9 mouse cellular contexts compared by ENCODE assay signal in genomic region chr5:120694695-120695074, GRCm38 (mm10). TPM values are rescaled to one million over a fixed set of nuclear protein-coding genes. Genes with fewer than 3 reads are reported as not detected.
A peak's percentile ranks its signal among the peaks of the same experiment; 100 is the strongest.
DNase-seq lines count a peak whose midpoint lies in the region; ATAC-seq and TF ChIP-seq lines count a peak whose summit lies in the region.
"Had no signal": no experiment of that assay in that cellular context is flagged by ENCODE, and none has a peak within 500 bp of the region (broad histone marks: within the 10 kb centered on the region; RNA-seq: fewer than 3 reads in every experiment).

No protein-coding gene starts in this region.

- intact Hi-C loops in heart, postnatal 10 days (cut with DNase I), result no loop called here
- intact Hi-C loops in gastrocnemius, postnatal 14 days (cut with DNase I; ENCODE audit: low total_unique reads), result no loop called here

- no peak for TF ChIP-seq POLR2A in kidney, adult 2 months (IDR thresholded peaks at IDR 0.05; ENCODE audit: low read depth, low read length)

- no peaks in the 10 kb centered on the region for H3K36me3 ChIP-seq in heart, embryonic 14.5 days (ENCODE audit: control insufficient read depth, insufficient read depth, low read length)
- peaks cover 14% of the 10 kb centered on the region for H3K36me3 ChIP-seq in forebrain, embryonic 13.5 days (ENCODE audit: poor library complexity, severe bottlenecking)
- H3K36me3 ChIP-seq in neural tube, embryonic 14.5 days (ENCODE audit: control insufficient read depth, insufficient read depth, low read length), result peaks cover 28% of the 10 kb centered on the region
- no peaks in the 10 kb centered on the region for H3K36me3 ChIP-seq in kidney, adult 2 months (ENCODE audit: control insufficient read depth, insufficient read depth, low read length)

- peak overlapping the region in 1 of 2 experiments; percentile 24; a peak in 2 of 4 replicates for H3K4me3 ChIP-seq in heart, embryonic 14.5 days (ENCODE audit: control insufficient read depth in 1 of 2, insufficient read depth in 1 of 2, low read depth in 1 of 2, low read length in 2 of 2)
- peak overlapping the region; percentile 17 for H3K4me3 ChIP-seq in forebrain, embryonic 13.5 days
- H3K4me3 ChIP-seq in neural tube, embryonic 14.5 days (ENCODE audit: low read depth, low read length), result no peak overlapping the region
- H3K4me3 ChIP-seq in kidney, adult 2 months (ENCODE audit: insufficient read depth, low read depth, low read length), result no peak overlapping the region
- H3K4me3 ChIP-seq: erythroblast, embryonic 14.5 days had no signal

- H3K9ac ChIP-seq in heart, embryonic 14.5 days (ENCODE audit: low read length), result no peak overlapping the region
- H3K9ac ChIP-seq in forebrain, embryonic 13.5 days, result no peak overlapping the region
- no peak overlapping the region for H3K9ac ChIP-seq in neural tube, embryonic 14.5 days (replicated peaks; ENCODE audit: low read depth, low read length)

- no peak overlapping the region for H3K27ac ChIP-seq in heart, embryonic 14.5 days (replicated peaks in 1 of 2; ENCODE audit: control insufficient read depth in 1 of 2, insufficient read depth in 1 of 2, low read depth in 2 of 2, low read length in 2 of 2)
- no peak overlapping the region for H3K27ac ChIP-seq in forebrain, embryonic 13.5 days
- H3K27ac ChIP-seq in neural tube, embryonic 14.5 days (ENCODE audit: low read depth, low read length), result no peak overlapping the region
- H3K27ac ChIP-seq in kidney, adult 2 months (ENCODE audit: insufficient read depth, low read depth, low read length), result no peak overlapping the region

- H3K27me3 ChIP-seq in heart, embryonic 14.5 days (ENCODE audit: control insufficient read depth, insufficient read depth, low read length), result peaks cover 91% of the 10 kb centered on the region
- peaks cover 59% of the 10 kb centered on the region for H3K27me3 ChIP-seq in forebrain, embryonic 13.5 days
- peaks cover 16% of the 10 kb centered on the region for H3K27me3 ChIP-seq in neural tube, embryonic 14.5 days (ENCODE audit: control insufficient read depth, insufficient read depth, low read length)
- H3K27me3 ChIP-seq in kidney, adult 2 months (replicated peaks; ENCODE audit: control insufficient read depth, insufficient read depth, low read length), result no peaks in the 10 kb centered on the region

- no peaks in the 10 kb centered on the region for H3K9me3 ChIP-seq in heart, embryonic 14.5 days (ENCODE audit: control insufficient read depth, low read length)
- no peaks in the 10 kb centered on the region for H3K9me3 ChIP-seq in forebrain, embryonic 13.5 days (replicated peaks)
- H3K9me3 ChIP-seq in neural tube, embryonic 14.5 days (ENCODE audit: control insufficient read depth, low read length), result no peaks in the 10 kb centered on the region

- no peak for ATAC-seq in heart, embryonic 14.5 days (ENCODE audit: insufficient number of reproducible peaks, insufficient read depth, low FRiP score, low read depth)
- no peak for ATAC-seq in forebrain, embryonic 13.5 days
- no peak for ATAC-seq in neural tube, embryonic 14.5 days (ENCODE audit: low read depth)

- DNase-seq in heart, postnatal 10 days, result no peak
- DNase-seq in right cerebral cortex, adult 18-20 months, result peak; percentile 43
- no peak for DNase-seq in right cerebral cortex, postnatal 4 days
- no peak for DNase-seq in gastrocnemius, postnatal 14 days
- DNase-seq in kidney, adult 2 months, result no peak

- WGBS in heart, embryonic 14.5 days, result 3% methylated on average over 41 of the region's 41 CpGs
- 4% methylated on average over 32 of the region's 41 CpGs for WGBS in forebrain, embryonic 13.5 days
- 6% methylated on average over 38 of the region's 41 CpGs for WGBS in neural tube, embryonic 14.5 days
- 29% methylated on average over 41 of the region's 41 CpGs for WGBS in kidney, adult 2 months

- H3K4me1 ChIP-seq in heart, embryonic 14.5 days (ENCODE audit: control insufficient read depth in 2 of 2, insufficient read depth in 2 of 2, low read length in 2 of 2), result no peaks in the 10 kb centered on the region
- H3K4me1 ChIP-seq in forebrain, embryonic 13.5 days, result peaks cover 18% of the 10 kb centered on the region
- peaks cover 16% of the 10 kb centered on the region; the same call in 1 of the 2 replicates for H3K4me1 ChIP-seq in neural tube, embryonic 14.5 days (ENCODE audit: control insufficient read depth, insufficient read depth, low read length)
- H3K4me1 ChIP-seq in kidney, adult 2 months (ENCODE audit: control insufficient read depth, insufficient read depth, low read length), result no peaks in the 10 kb centered on the region

- no peak for TF ChIP-seq CTCF in kidney, adult 2 months (conservative IDR thresholded peaks at IDR 0.05; ENCODE audit: insufficient read depth, insufficient read length, low read depth, low read length)

- peak overlapping the region; percentile 44 for H3K4me2 ChIP-seq in heart, embryonic 14.5 days (ENCODE audit: low read length)
- peak overlapping the region; percentile 37 for H3K4me2 ChIP-seq in forebrain, embryonic 13.5 days
- H3K4me2 ChIP-seq in neural tube, embryonic 14.5 days (ENCODE audit: low read depth, low read length), result 0 out of 2 replicates have a peak overlapping the region, but pooled peaks have one; percentile 8

RNA-seq across cellular contexts. Expression of gene Dtx1, which starts 17.0 kb away (rescaled TPM):
- 0.27 and 0.54 TPM in 2 replicates for polyA plus RNA-seq in heart, embryonic 14.5 days (2014; fragmentation: Nextera tagmentation; extraction: Ambion mirVana)
- total RNA-seq in heart, postnatal 10 days (2021), result 1 to 10 TPM in 1 of 2 experiments, under 1 TPM in 1; 0.99 to 1.5 TPM
- 17.9 and 18.1 TPM in 2 replicates for polyA plus RNA-seq in forebrain, embryonic 13.5 days (2015; fragmentation: Nextera tagmentation; extraction: Ambion mirVana)
- polyA plus RNA-seq in neural tube, embryonic 14.5 days (2014; fragmentation: Nextera tagmentation; extraction: Ambion mirVana), result 44.2 and 50.7 TPM in 2 replicates
- total RNA-seq in gastrocnemius, postnatal 14 days (2021), result under 1 TPM; 0.66 to 0.76 TPM
- 1.5 and 4.4 TPM in 2 replicates for polyA plus RNA-seq in kidney, adult 2 months (2012; rRNA removed)
- polyA plus RNA-seq: erythroblast, embryonic 14.5 days had no signal

RNA-seq across cellular contexts. Expression of gene Rasal1, which starts 46.1 kb away (rescaled TPM):
- polyA plus RNA-seq in heart, embryonic 14.5 days (2014; fragmentation: Nextera tagmentation; extraction: Ambion mirVana), result 0.54 TPM in 1 of 2 replicates, not detected in the other
- under 1 TPM; 0.15 to 0.31 TPM for total RNA-seq in heart, postnatal 10 days (2021)
- 0.27 and 0.79 TPM in 2 replicates for polyA plus RNA-seq in forebrain, embryonic 13.5 days (2015; fragmentation: Nextera tagmentation; extraction: Ambion mirVana)
- polyA plus RNA-seq in neural tube, embryonic 14.5 days (2014; fragmentation: Nextera tagmentation; extraction: Ambion mirVana), result 0.13 and 0.33 TPM in 2 replicates
- total RNA-seq in gastrocnemius, postnatal 14 days (2021), result not detected
- 2.3 and 3.4 TPM in 2 replicates for polyA plus RNA-seq in kidney, adult 2 months (2012; rRNA removed)

RNA-seq across cellular contexts. Expression of gene Oas2, which starts 55.0 kb away (rescaled TPM):
- 0.43 and 0.58 TPM in 2 replicates for polyA plus RNA-seq in heart, embryonic 14.5 days (2014; fragmentation: Nextera tagmentation; extraction: Ambion mirVana)
- under 1 TPM; 0.07 to 0.10 TPM for total RNA-seq in heart, postnatal 10 days (2021)
- 0.09 TPM in 1 of 2 replicates, not detected in the other for polyA plus RNA-seq in forebrain, embryonic 13.5 days (2015; fragmentation: Nextera tagmentation; extraction: Ambion mirVana)
- polyA plus RNA-seq in neural tube, embryonic 14.5 days (2014; fragmentation: Nextera tagmentation; extraction: Ambion mirVana), result 0.22 TPM in 1 of 2 replicates, not detected in the other
- under 1 TPM in 1 of 2 experiments, not detected in 1; 0.13 TPM for total RNA-seq in gastrocnemius, postnatal 14 days (2021)
- polyA plus RNA-seq in kidney, adult 2 months (2012; rRNA removed), result 3.5 and 5.5 TPM in 2 replicates
- polyA plus RNA-seq: erythroblast, embryonic 14.5 days had no signal
